Mouse (Mus musculus): ENCODE measurements around the gene Myl12a. TPM values are rescaled to one million over a fixed set of nuclear protein-coding genes. Genes with fewer than 3 reads are reported as not detected.

Gene Myl12a
- polyA plus RNA-seq, 1 experiment from 2014 or later = 852 TPM

DNA sequence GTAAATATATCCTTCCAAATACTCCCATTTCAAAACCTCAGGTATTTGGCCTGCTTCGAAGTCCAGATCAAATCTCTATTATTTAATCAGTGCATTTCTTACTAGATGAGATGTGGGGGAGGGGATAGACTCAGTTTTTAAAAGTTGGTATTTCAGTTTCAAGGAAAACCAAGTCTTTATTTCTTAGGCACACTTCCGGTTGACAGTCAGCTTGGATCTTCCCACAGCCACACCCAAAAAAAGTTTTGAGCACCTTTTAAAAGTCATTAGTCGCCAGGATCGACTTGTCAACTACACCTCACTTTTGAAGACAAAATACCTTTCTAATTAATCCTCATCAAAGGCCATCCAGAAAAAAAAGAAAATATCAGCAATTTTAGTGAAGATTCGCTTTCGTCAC is 1.6 kb downstream of the Myl12a start:
- Histone ChIP-seq H3K9ac (ENCODE audit: low read depth, low read length) (peak overlapping the region; percentile 97), H3K4me1 (replicated peaks; ENCODE audit: insufficient read depth, low read length) (peaks cover 24% of the 10 kb centered on the region; the same call in 1 of the 2 replicates), H3K4me3 (replicated peaks; ENCODE audit: low read depth, low read length) (peak overlapping the region; percentile 89), H3K9me3 (replicated peaks; ENCODE audit: low read length) (no peaks in the 10 kb centered on the region), H3K4me2 (ENCODE audit: low read length) (peak overlapping the region; percentile 54), H3K27me3 (ENCODE audit: insufficient read depth, low read length) (no peaks in the 10 kb centered on the region), H3K27ac (peak overlapping the region; percentile 100), H3K36me3 (ENCODE audit: insufficient read depth, low read length) (peaks cover 5% of the 10 kb centered on the region; the same call in 1 of the 2 replicates)
- WGBS = 5% methylated on average over 6 of the region's 6 CpGs
- no peak for ATAC-seq (replicated peaks; ENCODE audit: low FRiP score, low read depth)
- DNase-seq (ENCODE audit: low spot score) = peak; percentile 35
- no peak for TF ChIP-seq CTCF (IDR thresholded peaks at IDR 0.05; ENCODE audit: low read depth)

DNA sequence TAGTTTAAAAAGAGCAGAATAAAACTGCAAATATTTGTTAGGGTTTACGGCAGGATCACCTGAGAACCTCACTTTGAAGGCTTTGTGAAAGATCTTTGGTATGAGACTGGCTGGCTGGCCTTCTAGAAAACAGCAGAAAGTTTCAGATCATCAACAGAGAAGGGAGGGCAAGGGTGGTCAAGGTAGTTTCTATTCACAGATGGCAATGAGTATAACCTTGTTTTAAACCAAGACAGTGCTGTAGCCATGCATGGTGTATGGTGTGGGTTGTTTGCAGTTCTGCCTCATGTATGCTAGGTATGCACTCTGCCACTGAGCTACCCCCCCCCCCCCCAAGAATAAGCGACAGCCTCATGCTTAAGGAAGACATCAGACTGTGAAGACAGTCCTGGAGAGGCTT is 2.4 kb downstream of the Myl12a start:
- Histone ChIP-seq H3K4me3 (replicated peaks; ENCODE audit: low read depth, low read length) (peak overlapping the region; percentile 89), H3K4me1 (replicated peaks; ENCODE audit: insufficient read depth, low read length) (peaks cover 24% of the 10 kb centered on the region; the same call in 1 of the 2 replicates), H3K27ac (0 out of 2 replicates have a peak overlapping the region, but pooled peaks have one; percentile 38), H3K4me2 (ENCODE audit: low read length) (peak overlapping the region; percentile 54), H3K36me3 (ENCODE audit: insufficient read depth, low read length) (peaks cover 11% of the 10 kb centered on the region; the same call in 1 of the 2 replicates), H3K9me3 (replicated peaks; ENCODE audit: low read length) (no peaks in the 10 kb centered on the region), H3K9ac (ENCODE audit: low read depth, low read length) (0 out of 2 replicates have a peak overlapping the region, but pooled peaks have one; percentile 0), H3K27me3 (ENCODE audit: insufficient read depth, low read length) (no peaks in the 10 kb centered on the region)
- WGBS = 37% methylated on average over 2 of the region's 2 CpGs
- DNase-seq (ENCODE audit: low spot score) = no peak
- TF ChIP-seq CTCF (IDR thresholded peaks at IDR 0.05; ENCODE audit: low read depth) = no peak
- no peak for ATAC-seq (replicated peaks; ENCODE audit: low FRiP score, low read depth)

DNA sequence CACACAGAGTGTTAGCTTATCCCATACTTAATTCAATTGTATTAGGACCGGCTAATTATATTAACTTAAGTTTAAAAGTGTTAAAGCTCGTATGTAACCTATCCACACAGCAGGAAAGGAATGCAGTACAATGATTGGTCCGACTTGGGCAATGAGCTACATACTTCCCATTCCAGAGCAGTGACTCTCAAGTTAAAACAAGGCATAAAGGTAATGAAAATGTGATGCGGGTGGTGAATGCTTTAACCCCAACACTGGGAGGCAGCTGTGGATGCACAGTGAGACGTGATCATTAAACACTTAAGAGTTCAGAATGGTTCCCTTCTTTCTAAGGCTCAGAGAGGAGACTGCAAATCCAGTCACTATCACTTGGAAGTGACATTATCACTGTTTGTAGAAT is 3.5 kb downstream of the Myl12a start:
- DNase-seq (ENCODE audit: low spot score) = peak; percentile 70
- 30% methylated on average over 5 of the region's 5 CpGs for WGBS
- ATAC-seq (replicated peaks; ENCODE audit: low FRiP score, low read depth) = no peak
- Histone ChIP-seq H3K36me3 (ENCODE audit: insufficient read depth, low read length) (peaks cover 14% of the 10 kb centered on the region), H3K27ac (no peak overlapping the region), H3K27me3 (ENCODE audit: insufficient read depth, low read length) (no peaks in the 10 kb centered on the region), H3K4me2 (ENCODE audit: low read length) (peak overlapping the region; percentile 11; the same call in 1 of the 2 replicates), H3K4me3 (replicated peaks; ENCODE audit: low read depth, low read length) (no peak overlapping the region), H3K9me3 (replicated peaks; ENCODE audit: low read length) (no peaks in the 10 kb centered on the region), H3K9ac (ENCODE audit: low read depth, low read length) (no peak overlapping the region), H3K4me1 (replicated peaks; ENCODE audit: insufficient read depth, low read length) (peaks cover 24% of the 10 kb centered on the region; the same call in 1 of the 2 replicates)
- no peak for TF ChIP-seq CTCF (IDR thresholded peaks at IDR 0.05; ENCODE audit: low read depth)

DNA sequence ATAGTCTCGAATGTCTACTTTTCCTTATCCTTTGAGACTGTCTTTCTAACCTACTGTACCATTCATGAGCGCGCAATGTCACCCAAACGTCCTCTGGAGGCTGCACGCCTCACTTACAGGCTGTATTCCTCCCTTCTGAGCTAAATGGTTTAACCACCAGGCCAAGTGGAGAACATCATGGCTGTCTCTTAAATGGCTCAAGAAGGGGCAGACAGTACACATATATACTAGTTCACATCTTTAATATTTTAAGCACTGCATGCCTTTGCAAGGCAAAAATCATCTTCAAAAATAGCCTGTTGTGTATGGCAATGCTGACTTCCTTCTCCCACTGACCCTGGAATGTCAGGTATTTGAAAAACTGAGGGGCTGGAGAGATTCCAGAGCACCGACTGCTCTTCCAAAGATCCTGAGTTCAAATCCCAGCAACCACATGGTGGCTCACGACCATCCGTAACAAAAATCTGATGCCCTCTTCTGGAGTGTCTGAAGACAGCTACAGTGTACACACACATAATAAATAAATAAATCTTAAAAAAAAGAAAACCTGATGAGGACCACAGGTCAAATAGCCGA is 4.2 kb downstream of the Myl12a start:
- Histone ChIP-seq H3K27ac (peak overlapping the region; percentile 58; the same call in 1 of the 2 replicates), H3K4me3 (replicated peaks; ENCODE audit: low read depth, low read length) (no peak overlapping the region), H3K9ac (ENCODE audit: low read depth, low read length) (no peak overlapping the region), H3K4me1 (replicated peaks; ENCODE audit: insufficient read depth, low read length) (peaks cover 23% of the 10 kb centered on the region; the same call in 1 of the 2 replicates), H3K36me3 (ENCODE audit: insufficient read depth, low read length) (peaks cover 14% of the 10 kb centered on the region), H3K9me3 (replicated peaks; ENCODE audit: low read length) (no peaks in the 10 kb centered on the region), H3K27me3 (ENCODE audit: insufficient read depth, low read length) (no peaks in the 10 kb centered on the region), H3K4me2 (ENCODE audit: low read length) (peak overlapping the region; percentile 28; the same call in 1 of the 2 replicates)
- DNase-seq (ENCODE audit: low spot score) = peak; percentile 25
- 67% methylated on average over 9 of the region's 9 CpGs for WGBS
- no peak for TF ChIP-seq CTCF (IDR thresholded peaks at IDR 0.05; ENCODE audit: low read depth)
- ATAC-seq (replicated peaks; ENCODE audit: low FRiP score, low read depth) = no peak

DNA sequence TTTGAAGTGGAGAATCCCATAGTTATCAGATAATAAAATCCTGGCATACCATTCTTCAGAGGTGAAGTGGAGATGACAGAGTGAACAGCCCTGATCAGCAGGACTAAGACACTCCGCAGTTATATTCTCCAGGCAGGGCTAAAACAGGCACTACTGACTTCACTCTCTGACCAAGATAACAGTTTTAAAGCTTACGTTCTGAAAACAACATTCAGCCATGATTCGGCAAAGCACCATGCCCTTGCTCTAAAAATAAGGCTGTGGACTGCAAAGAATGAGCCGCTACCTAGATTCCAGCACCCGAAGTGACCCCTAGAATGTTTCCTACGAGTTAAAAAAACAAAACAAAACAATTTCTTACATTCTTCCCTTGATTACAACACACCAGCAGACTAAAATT is 4.8 kb downstream of the Myl12a start:
- Histone ChIP-seq H3K4me2 (ENCODE audit: low read length) (peak overlapping the region; percentile 28), H3K27me3 (ENCODE audit: insufficient read depth, low read length) (no peaks in the 10 kb centered on the region), H3K4me3 (replicated peaks; ENCODE audit: low read depth, low read length) (no peak overlapping the region), H3K9me3 (replicated peaks; ENCODE audit: low read length) (no peaks in the 10 kb centered on the region), H3K9ac (ENCODE audit: low read depth, low read length) (no peak overlapping the region), H3K4me1 (replicated peaks; ENCODE audit: insufficient read depth, low read length) (0 out of 2 replicates have a peak, but pooled peaks cover 16% of the 10 kb centered on the region), H3K36me3 (ENCODE audit: insufficient read depth, low read length) (peaks cover 17% of the 10 kb centered on the region), H3K27ac (peak overlapping the region; percentile 58)
- ATAC-seq (replicated peaks; ENCODE audit: low FRiP score, low read depth) = no peak
- DNase-seq (ENCODE audit: low spot score) = peak; percentile 41
- TF ChIP-seq CTCF (IDR thresholded peaks at IDR 0.05; ENCODE audit: low read depth) = no peak
- WGBS = 55% methylated on average over 6 of the region's 6 CpGs

DNA sequence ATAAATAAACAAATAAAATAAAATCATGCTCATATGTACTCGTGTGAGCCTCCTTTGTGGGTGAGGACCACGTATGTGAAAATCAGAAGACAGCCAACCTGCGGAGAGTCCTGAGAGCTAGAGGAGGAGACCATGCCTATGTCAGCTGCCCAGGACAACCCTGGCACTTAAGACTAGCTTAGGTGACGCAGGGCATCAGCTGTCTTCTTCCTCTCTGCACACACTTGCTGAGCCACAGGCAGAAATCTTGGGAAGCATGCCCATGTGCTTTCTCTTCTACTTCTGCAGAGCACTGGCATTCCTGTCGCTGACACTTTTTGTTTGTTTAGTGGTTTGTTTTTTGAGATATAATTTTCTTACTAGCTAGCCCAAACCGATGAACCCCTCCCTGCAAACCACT is 7.1 kb downstream of the Myl12a start:
- H3K9me3 ChIP-seq (replicated peaks; ENCODE audit: low read length) = no peaks in the 10 kb centered on the region
- TF ChIP-seq CTCF (IDR thresholded peaks at IDR 0.05; ENCODE audit: low read depth) = no peak
- no peak overlapping the region for H3K27ac ChIP-seq
- DNase-seq (ENCODE audit: low spot score) (no peak), ATAC-seq (replicated peaks; ENCODE audit: low FRiP score, low read depth) (no peak)
- 89% methylated on average over 6 of the region's 6 CpGs for WGBS
- H3K4me2 ChIP-seq (ENCODE audit: low read length) = no peak overlapping the region
- H3K36me3 ChIP-seq (ENCODE audit: insufficient read depth, low read length) = peaks cover 26% of the 10 kb centered on the region
- no peaks in the 10 kb centered on the region for H3K27me3 ChIP-seq (ENCODE audit: insufficient read depth, low read length)
- H3K4me1 ChIP-seq (replicated peaks; ENCODE audit: insufficient read depth, low read length) = peaks cover 22% of the 10 kb centered on the region; the same call in 1 of the 2 replicates
- H3K4me3 ChIP-seq (replicated peaks; ENCODE audit: low read depth, low read length) = no peak overlapping the region
- H3K9ac ChIP-seq (ENCODE audit: low read depth, low read length) = no peak overlapping the region
